Mouse (Mus musculus): ENCODE measurements around the gene Sec11a.

DNA sequence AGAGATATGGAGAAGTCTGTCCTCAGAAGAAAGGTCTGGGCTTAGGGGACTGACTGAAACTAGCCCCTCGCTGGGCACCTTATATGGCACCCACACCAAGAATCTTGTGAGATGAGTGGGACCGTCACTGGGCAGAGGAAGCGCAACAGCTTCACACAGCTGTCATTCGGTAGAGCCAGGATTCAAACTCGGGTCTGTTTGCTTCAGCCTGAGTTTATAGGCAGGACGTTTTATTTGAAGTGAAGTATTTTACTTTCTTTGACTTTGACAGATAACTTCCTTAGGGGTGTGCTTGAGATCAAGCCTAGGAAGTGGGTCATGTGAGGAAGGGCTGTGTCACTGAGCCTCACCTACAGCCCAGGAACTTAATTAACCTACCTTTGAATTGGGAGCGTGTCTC lies 82.1 kb downstream of the Sec11a start:
- TF ChIP-seq CTCF (IDR thresholded peaks at IDR 0.05; ENCODE audit: control insufficient read depth, insufficient read depth, insufficient read length), result no peak
- no peak for TF ChIP-seq MYOG (IDR thresholded peaks at IDR 0.05; ENCODE audit: control insufficient read depth, extremely low read depth, insufficient read length)
- no peak for TF ChIP-seq CEBPB (IDR thresholded peaks at IDR 0.05; ENCODE audit: low read depth)
- TF ChIP-seq MAX (IDR thresholded peaks at IDR 0.05), result no peak
- no peak for TF ChIP-seq USF1 (IDR thresholded peaks at IDR 0.05; ENCODE audit: low read depth)

All from C2C12 (cell line).